In the genomic region with DNA sequence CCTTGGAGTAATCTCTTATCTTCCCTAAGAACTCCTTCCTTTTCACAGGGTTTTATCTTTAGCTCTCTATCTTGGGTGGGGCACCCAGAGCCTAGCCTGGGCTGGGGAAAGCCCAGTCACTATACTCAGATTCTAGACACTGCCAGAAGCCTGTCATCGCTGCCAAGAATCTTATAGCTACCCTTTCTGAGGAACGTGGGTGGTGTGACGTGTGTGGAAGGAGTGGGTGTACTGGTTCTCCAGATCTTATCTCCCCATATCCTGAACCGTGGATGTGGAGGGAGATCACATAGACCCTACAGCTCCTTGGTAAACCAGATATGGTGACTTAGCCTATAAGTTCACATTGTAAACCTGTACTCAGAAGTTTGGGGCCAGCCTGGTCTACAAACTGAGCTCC, we compare ENCODE assay signal across 8 mouse cellular contexts. TPM values are rescaled to one million over a fixed set of nuclear protein-coding genes. Genes with fewer than 3 reads are reported as not detected.
A peak's percentile ranks its signal among the peaks of the same experiment; 100 is the strongest.
DNase-seq lines count a peak whose midpoint lies in the region; ATAC-seq and TF ChIP-seq lines count a peak whose summit lies in the region.

No protein-coding gene starts in this region.

- no peak for DNase-seq in heart, postnatal 14 days
- DNase-seq in MEL (ENCODE audit: low read depth, low spot score), result peak; percentile 87
- peak; percentile 46 for DNase-seq in lung, postnatal 14 days
- DNase-seq in adrenal gland, adult 18-20 months (ENCODE audit: low spot score in 2 of 2), result no peak
- DNase-seq in adrenal gland, postnatal 36 days, result no peak
- no peak for DNase-seq in adipocyte (ENCODE audit: low spot score)

- no peak overlapping the region for H3K27ac ChIP-seq in heart, embryonic 13.5 days (replicated peaks)
- H3K27ac ChIP-seq in MEL (ENCODE audit: control insufficient read depth, low read depth, low read length), result peak overlapping the region; percentile 91
- no peak overlapping the region for H3K27ac ChIP-seq in hindbrain, embryonic 15.5 days (replicated peaks)

- no peaks in the 10 kb centered on the region for H3K9me3 ChIP-seq in heart, embryonic 13.5 days
- H3K9me3 ChIP-seq in MEL (replicated peaks; ENCODE audit: insufficient read depth, low read length), result no peaks in the 10 kb centered on the region
- H3K9me3 ChIP-seq in hindbrain, embryonic 15.5 days, result no peaks in the 10 kb centered on the region

- peak overlapping the region; percentile 72 for H3K4me3 ChIP-seq in heart, embryonic 13.5 days
- H3K4me3 ChIP-seq in MEL (ENCODE audit: control insufficient read depth in 1 of 2, insufficient read depth in 1 of 2, low read depth in 2 of 2, low read length in 2 of 2), result peak overlapping the region; percentile 28 to 96
- H3K4me3 ChIP-seq in hindbrain, embryonic 15.5 days, result no peak overlapping the region

- H3K36me3 ChIP-seq in heart, embryonic 13.5 days, result peaks cover 9% of the 10 kb centered on the region
- peaks cover 0 to 18% of the 10 kb centered on the region in 2 experiments; a peak in 2 of 4 replicates for H3K36me3 ChIP-seq in MEL (ENCODE audit: control insufficient read depth in 1 of 2, insufficient read depth in 2 of 2, low read length in 2 of 2)
- H3K36me3 ChIP-seq in hindbrain, embryonic 15.5 days, result no peaks in the 10 kb centered on the region

- ATAC-seq in heart, embryonic 13.5 days (ENCODE audit: extremely low read depth, insufficient number of reproducible peaks, low FRiP score, low TSS enrichment), result no peak
- ATAC-seq in hindbrain, embryonic 15.5 days (ENCODE audit: low FRiP score, low read depth), result no peak

- TF ChIP-seq POLR2A in MEL (IDR thresholded peaks at IDR 0.05; ENCODE audit: control insufficient read depth in 1 of 2, insufficient read depth in 1 of 2, low read depth in 1 of 2, low read length in 2 of 2, poor library complexity in 1 of 2), result 0 out of 4 replicates have a peak, but pooled peaks of 1 of the 2 experiments have one; percentile 21

- peaks cover 43% of the 10 kb centered on the region for H3K4me1 ChIP-seq in heart, embryonic 13.5 days
- peaks cover 2 to 27% of the 10 kb centered on the region in 2 experiments; a peak in 3 of 4 replicates for H3K4me1 ChIP-seq in MEL (ENCODE audit: control insufficient read depth in 1 of 2, insufficient read depth in 2 of 2, low read length in 2 of 2)
- peaks cover 27% of the 10 kb centered on the region for H3K4me1 ChIP-seq in hindbrain, embryonic 15.5 days (replicated peaks)

- TF ChIP-seq CTCF in MEL (IDR thresholded peaks at IDR 0.05 in 2 of 3, conservative IDR thresholded peaks at IDR 0.05 in 1 of 3; ENCODE audit: control insufficient read depth in 1 of 3, insufficient read depth in 1 of 3, low read depth in 2 of 3, low read length in 3 of 3, poor library complexity in 1 of 3, severe bottlenecking in 1 of 3), result no peak

- WGBS in heart, embryonic 13.5 days, result 27% methylated on average over 4 of the region's 4 CpGs
- WGBS in hindbrain, embryonic 15.5 days, result 84% methylated on average over 4 of the region's 4 CpGs

- intact Hi-C loops in heart, postnatal 14 days (cut with DNase I), result no loop called here

- peak overlapping the region; percentile 91 for H3K4me2 ChIP-seq in heart, embryonic 13.5 days
- H3K4me2 ChIP-seq in hindbrain, embryonic 15.5 days, result 0 out of 2 replicates have a peak overlapping the region, but pooled peaks have one; percentile 89

- no peak overlapping the region; the same call in 1 of the 2 replicates for H3K9ac ChIP-seq in heart, embryonic 13.5 days
- peak overlapping the region; percentile 77 for H3K9ac ChIP-seq in MEL (ENCODE audit: control insufficient read depth, low read depth, low read length, poor library complexity, severe bottlenecking)
- no peak overlapping the region for H3K9ac ChIP-seq in hindbrain, embryonic 15.5 days

- H3K79me2 ChIP-seq in MEL (ENCODE audit: control insufficient read depth, insufficient read depth, low read length, poor library complexity), result peaks cover 30% of the 10 kb centered on the region

- peak; percentile 90 to 91 for TF ChIP-seq EP300 in MEL (IDR thresholded peaks at IDR 0.05; ENCODE audit: low read depth in 1 of 2, low read length in 2 of 2)

- H3K27me3 ChIP-seq in heart, embryonic 13.5 days (replicated peaks), result peaks cover 20% of the 10 kb centered on the region
- H3K27me3 ChIP-seq in MEL (ENCODE audit: control insufficient read depth in 1 of 2, insufficient read depth in 2 of 2, low read length in 2 of 2), result no peaks in the 10 kb centered on the region
- H3K27me3 ChIP-seq in hindbrain, embryonic 15.5 days, result peaks cover 8% of the 10 kb centered on the region

- no peak for TF ChIP-seq RAD21 in MEL (IDR thresholded peaks at IDR 0.05; ENCODE audit: low read depth, low read length)

TF ChIP-seq in MEL, 35 proteins besides CTCF, POLR2A, EP300 and RAD21 (continues in another document):
- TF ChIP-seq MAX (IDR thresholded peaks at IDR 0.05; ENCODE audit: low read length), result no peak
- no peak for TF ChIP-seq KAT2A (conservative IDR thresholded peaks at IDR 0.05; ENCODE audit: low read depth, low read length)
- peak; percentile 91 for TF ChIP-seq ETS1 (IDR thresholded peaks at IDR 0.05; ENCODE audit: low read depth, low read length)
- TF ChIP-seq ZNF384 (IDR thresholded peaks at IDR 0.05; ENCODE audit: low read depth, low read length), result no peak
- TF ChIP-seq UBTF (IDR thresholded peaks at IDR 0.05; ENCODE audit: borderline replicate concordance, insufficient read depth, low read depth, low read length), result no peak
- TF ChIP-seq MYB (IDR thresholded peaks at IDR 0.05; ENCODE audit: low read depth, low read length), result 0 out of 2 replicates have a peak, but pooled peaks have one; percentile 6
- no peak for TF ChIP-seq MYC (IDR thresholded peaks at IDR 0.05; ENCODE audit: low read depth, low read length)
- no peak for TF ChIP-seq NRF1 (IDR thresholded peaks at IDR 0.05; ENCODE audit: insufficient read depth, low read depth, low read length, poor library complexity, severe bottlenecking)
- TF ChIP-seq ZMIZ1 (IDR thresholded peaks at IDR 0.05; ENCODE audit: low read depth, low read length), result no peak
- TF ChIP-seq POLR2AphosphoS5 (IDR thresholded peaks at IDR 0.05; ENCODE audit: borderline replicate concordance, low read depth, low read length), result no peak
- no peak for TF ChIP-seq ZKSCAN1 (IDR thresholded peaks at IDR 0.05; ENCODE audit: low read depth, low read length)
- no peak for TF ChIP-seq USF2 (IDR thresholded peaks at IDR 0.05; ENCODE audit: borderline replicate concordance in 1 of 2, insufficient read depth in 1 of 2, low read depth in 1 of 2, low read length in 2 of 2)
- no peak for TF ChIP-seq CHD2 (IDR thresholded peaks at IDR 0.05; ENCODE audit: low read length)
- TF ChIP-seq USF1 (IDR thresholded peaks at IDR 0.05; ENCODE audit: low read depth, low read length), result no peak
- no peak for TF ChIP-seq JUND (IDR thresholded peaks at IDR 0.05; ENCODE audit: low read depth, low read length)
- TF ChIP-seq MAFK (IDR thresholded peaks at IDR 0.05; ENCODE audit: borderline replicate concordance, low read depth, low read length), result no peak; the same call in 1 of the 2 replicates
- TF ChIP-seq RCOR1 (IDR thresholded peaks at IDR 0.05; ENCODE audit: low read depth, low read length), result peak; percentile 94
- no peak for TF ChIP-seq GABPA (IDR thresholded peaks at IDR 0.05; ENCODE audit: low read depth, low read length)
- no peak for TF ChIP-seq CHD1 (IDR thresholded peaks at IDR 0.05; ENCODE audit: low read depth, low read length)
- TF ChIP-seq MXI1 (IDR thresholded peaks at IDR 0.05; ENCODE audit: low read depth, low read length), result peak; percentile 77
- TF ChIP-seq SMC3 (IDR thresholded peaks at IDR 0.05; ENCODE audit: low read depth, low read length), result peak; percentile 26; the same call in 1 of the 2 replicates

RNA-seq across cellular contexts. Expression of a gene that starts 0.2 kb away (rescaled TPM):
- 17.2 and 18.7 TPM in 2 replicates for polyA plus RNA-seq in heart, embryonic 13.5 days (2015; fragmentation: Nextera tagmentation; extraction: Ambion mirVana)
- total RNA-seq in heart, postnatal 14 days (2021), result 100 to 1,000 TPM; 232 TPM
- 5.1 and 10.0 TPM in 2 replicates for total RNA-seq in MEL (2012; rRNA removed)
- 10 to 100 TPM in 1 of 2 experiments, not detected in 1; 24.5 TPM for polyA plus RNA-seq in MEL (2012; ENCODE audit: insufficient read depth in 1 of 2, insufficient read length in 2 of 2, low read depth in 1 of 2, low replicate concordance in 2 of 2, missing spikeins in 1 of 2)
- 10.9 and 13.7 TPM in 2 replicates for polyA plus RNA-seq in hindbrain, embryonic 15.5 days (2015; fragmentation: Nextera tagmentation; extraction: Ambion mirVana)
- 1 to 10 TPM; 7.9 to 9.9 TPM for total RNA-seq in adrenal gland, adult 18-20 months (2021)
- total RNA-seq in adrenal gland, postnatal 36 days (2021), result 10 to 100 TPM; 31.7 to 31.8 TPM

RNA-seq across cellular contexts. Expression of a gene that starts 5.9 kb away (rescaled TPM):
- 5.1 and 7.0 TPM in 2 replicates for polyA plus RNA-seq in heart, embryonic 13.5 days (2015; fragmentation: Nextera tagmentation; extraction: Ambion mirVana)
- 10 to 100 TPM; 29.5 to 31.4 TPM for total RNA-seq in heart, postnatal 14 days (2021)
- total RNA-seq in MEL (2012; rRNA removed), result 36.0 and 49.9 TPM in 2 replicates
- 10 to 100 TPM in 1 of 2 experiments, not detected in 1; 42.3 TPM for polyA plus RNA-seq in MEL (2012; ENCODE audit: insufficient read depth in 1 of 2, insufficient read length in 2 of 2, low read depth in 1 of 2, low replicate concordance in 2 of 2, missing spikeins in 1 of 2)
- polyA plus RNA-seq in hindbrain, embryonic 15.5 days (2015; fragmentation: Nextera tagmentation; extraction: Ambion mirVana), result 2.7 and 3.0 TPM in 2 replicates
- total RNA-seq in adrenal gland, adult 18-20 months (2021), result 10 to 100 TPM; 42.8 to 55.6 TPM
- 10 to 100 TPM; 53.7 to 54.3 TPM for total RNA-seq in adrenal gland, postnatal 36 days (2021)

RNA-seq across cellular contexts. Expression of a gene that starts 42.5 kb away (rescaled TPM):
- 11.4 and 12.0 TPM in 2 replicates for polyA plus RNA-seq in heart, embryonic 13.5 days (2015; fragmentation: Nextera tagmentation; extraction: Ambion mirVana)
- total RNA-seq in heart, postnatal 14 days (2021), result 10 to 100 TPM; 19.7 to 21.2 TPM
- 7.5 TPM in 2 replicates for total RNA-seq in MEL (2012; rRNA removed)
- polyA plus RNA-seq in MEL (2012; ENCODE audit: insufficient read depth in 1 of 2, insufficient read length in 2 of 2, low read depth in 1 of 2, low replicate concordance in 2 of 2, missing spikeins in 1 of 2), result 10 to 100 TPM in 1 of 2 experiments, not detected in 1; 11.8 TPM
- polyA plus RNA-seq in hindbrain, embryonic 15.5 days (2015; fragmentation: Nextera tagmentation; extraction: Ambion mirVana), result 15.2 and 17.2 TPM in 2 replicates
- total RNA-seq in adrenal gland, adult 18-20 months (2021), result 10 to 100 TPM; 12.9 to 17.4 TPM
- 10 to 100 TPM; 15.6 to 16.1 TPM for total RNA-seq in adrenal gland, postnatal 36 days (2021)

RNA-seq across cellular contexts. Expression of a gene that starts 44.8 kb away (rescaled TPM):
- 0.79 and 1.1 TPM in 2 replicates for polyA plus RNA-seq in heart, embryonic 13.5 days (2015; fragmentation: Nextera tagmentation; extraction: Ambion mirVana)
- total RNA-seq in heart, postnatal 14 days (2021), result 1 to 10 TPM; 7.0 to 7.4 TPM
- 0.35 and 0.36 TPM in 2 replicates for total RNA-seq in MEL (2012; rRNA removed)
- under 1 TPM in 1 of 2 experiments, not detected in 1; 0.35 TPM for polyA plus RNA-seq in MEL (2012; ENCODE audit: insufficient read depth in 1 of 2, insufficient read length in 2 of 2, low read depth in 1 of 2, low replicate concordance in 2 of 2, missing spikeins in 1 of 2)
- polyA plus RNA-seq in hindbrain, embryonic 15.5 days (2015; fragmentation: Nextera tagmentation; extraction: Ambion mirVana), result 9.1 and 9.4 TPM in 2 replicates
- 1 to 10 TPM in 1 of 2 experiments, under 1 TPM in 1; 0.30 to 1.3 TPM for total RNA-seq in adrenal gland, adult 18-20 months (2021)
- total RNA-seq in adrenal gland, postnatal 36 days (2021), result 1 to 10 TPM; 1.2 to 1.3 TPM

Comparison
In these comparisons a context has a peak if more than half of its experiments do, and no peak if none do; other contexts are left out.
1. DNase-seq: peak in MEL (single experiment) and lung, postnatal 14 days (single experiment); none in heart, postnatal 14 days (0 of 2), adrenal gland, adult 18-20 months (0 of 2), adrenal gland, postnatal 36 days (0 of 2) and adipocyte (single experiment).
2. RNA of a gene that starts 0.2 kb away (total RNA-seq): 232 TPM in heart, postnatal 14 days; 31.7 to 31.8 TPM in adrenal gland, postnatal 36 days, 5.1 to 10.0 TPM in MEL and 7.9 to 9.9 TPM in adrenal gland, adult 18-20 months; every median in the first group is over 4 times any median in the second.